8 mouse cellular contexts compared by ENCODE assay signal in the genomic region with DNA sequence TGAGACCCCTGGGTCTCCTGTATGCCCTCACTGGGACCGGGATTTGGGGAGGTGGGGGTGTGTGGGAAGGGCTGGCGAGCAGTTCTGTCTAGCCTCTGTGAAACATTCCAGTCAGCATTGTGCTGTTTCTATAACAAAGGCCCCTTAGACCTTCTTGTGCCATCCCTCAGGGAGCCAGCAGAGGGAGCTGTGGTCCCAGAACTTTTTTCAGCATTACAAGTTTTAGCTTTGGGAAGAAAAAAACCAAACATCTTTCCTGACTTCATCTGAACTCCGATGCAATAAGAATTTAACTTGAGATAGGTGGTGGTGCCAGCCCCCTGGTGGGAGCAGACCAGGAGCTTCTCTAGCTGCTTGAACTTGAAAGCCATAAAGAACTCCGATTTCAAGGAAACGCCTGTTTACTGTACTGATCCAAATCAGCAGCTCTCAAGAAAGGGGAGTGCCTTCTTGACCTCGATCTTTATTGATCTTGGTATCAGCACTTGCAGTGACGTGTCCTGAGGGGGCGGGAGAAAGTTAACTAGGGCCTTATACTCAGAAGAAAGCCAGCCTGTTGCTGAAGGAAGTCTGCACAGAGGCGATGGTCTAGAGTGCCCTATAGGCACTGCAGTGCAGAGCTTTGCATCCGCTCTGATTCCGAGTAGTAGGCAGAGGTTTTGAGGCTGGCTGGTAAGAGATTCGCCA.
DNase-seq lines count a peak whose midpoint lies in the region; ATAC-seq and TF ChIP-seq lines count a peak whose summit lies in the region.

No protein-coding gene starts in this region.

- H3K27ac ChIP-seq in heart, embryonic 13.5 days (replicated peaks), result 0 out of 2 replicates have a peak overlapping the region, but pooled peaks have one; percentile 36
- H3K27ac ChIP-seq in kidney, postnatal 0 days, result no peak overlapping the region
- H3K27ac ChIP-seq in liver, adult 2 months (replicated peaks; ENCODE audit: insufficient read depth, low read depth, low read length), result no peak overlapping the region
- peak overlapping the region; percentile 83 for H3K27ac ChIP-seq in stomach, postnatal 0 days (replicated peaks)

- no peaks in the 10 kb centered on the region for H3K27me3 ChIP-seq in heart, embryonic 13.5 days (replicated peaks)
- no peaks in the 10 kb centered on the region for H3K27me3 ChIP-seq in kidney, postnatal 0 days (ENCODE audit: insufficient read depth, low read length)
- H3K27me3 ChIP-seq in liver, adult 2 months (ENCODE audit: control insufficient read depth, insufficient read depth, low read length), result no peaks in the 10 kb centered on the region
- H3K27me3 ChIP-seq in stomach, postnatal 0 days (ENCODE audit: control insufficient read depth, insufficient read depth, low read length), result no peaks in the 10 kb centered on the region

- H3K4me3 ChIP-seq in heart, embryonic 13.5 days, result peak overlapping the region; percentile 34
- no peak overlapping the region for H3K4me3 ChIP-seq in kidney, postnatal 0 days (replicated peaks; ENCODE audit: low read depth, low read length)
- no peak overlapping the region for H3K4me3 ChIP-seq in liver, adult 2 months (ENCODE audit: insufficient read depth, low read depth, low read length)
- H3K4me3 ChIP-seq in stomach, postnatal 0 days (ENCODE audit: low read depth, low read length), result peak overlapping the region; percentile 29

- H3K36me3 ChIP-seq in heart, embryonic 13.5 days, result no peaks in the 10 kb centered on the region
- no peaks in the 10 kb centered on the region for H3K36me3 ChIP-seq in kidney, postnatal 0 days (ENCODE audit: insufficient read depth, low read length)
- H3K36me3 ChIP-seq in liver, adult 2 months (ENCODE audit: control insufficient read depth, insufficient read depth, low read length), result no peaks in the 10 kb centered on the region
- H3K36me3 ChIP-seq in stomach, postnatal 0 days (ENCODE audit: control insufficient read depth, insufficient read depth, low read length), result no peaks in the 10 kb centered on the region

- H3K79me2 ChIP-seq in liver, adult 2 months (ENCODE audit: control insufficient read depth, insufficient read depth, low read length), result peaks cover 14% of the 10 kb centered on the region; the same call in 1 of the 2 replicates

- peaks cover 35% of the 10 kb centered on the region for H3K4me1 ChIP-seq in heart, embryonic 13.5 days
- 0 out of 2 replicates have a peak, but pooled peaks cover 3% of the 10 kb centered on the region for H3K4me1 ChIP-seq in kidney, postnatal 0 days (replicated peaks; ENCODE audit: insufficient read depth, low read length)
- H3K4me1 ChIP-seq in liver, adult 2 months (ENCODE audit: control insufficient read depth, insufficient read depth, low read length), result peaks cover 17% of the 10 kb centered on the region
- no peaks in the 10 kb centered on the region for H3K4me1 ChIP-seq in stomach, postnatal 0 days (replicated peaks; ENCODE audit: control insufficient read depth, insufficient read depth)

- TF ChIP-seq EP300 in stomach, postnatal 0 days (optimal IDR thresholded peaks at IDR 0.05), result no peak

- WGBS in heart, embryonic 13.5 days, result 19% methylated on average over 12 of the region's 12 CpGs
- 31% methylated on average over 12 of the region's 12 CpGs for WGBS in kidney, postnatal 0 days
- WGBS in liver, adult 2 months, result 41% methylated on average over 12 of the region's 12 CpGs
- 19% methylated on average over 12 of the region's 12 CpGs for WGBS in stomach, postnatal 0 days

- no peak for TF ChIP-seq POLR2A in liver, adult 2 months (IDR thresholded peaks at IDR 0.05; ENCODE audit: extremely low read depth, insufficient read depth, low read length)

- peak overlapping the region; percentile 67 for H3K4me2 ChIP-seq in heart, embryonic 13.5 days
- H3K4me2 ChIP-seq in kidney, postnatal 0 days (ENCODE audit: low read length), result peak overlapping the region; percentile 37
- H3K4me2 ChIP-seq in stomach, postnatal 0 days (replicated peaks; ENCODE audit: low read depth), result peak overlapping the region; percentile 44

- TF ChIP-seq CTCF in kidney, postnatal 0 days (IDR thresholded peaks at IDR 0.05; ENCODE audit: low read depth), result peak; percentile 92
- peak; percentile 70; the same call in 1 of the 2 replicates for TF ChIP-seq CTCF in liver, adult 2 months (IDR thresholded peaks at IDR 0.05; ENCODE audit: low read depth, low read length)
- peak; percentile 96 for TF ChIP-seq CTCF in stomach, postnatal 0 days (IDR thresholded peaks at IDR 0.05; ENCODE audit: low read depth)

- H3K9ac ChIP-seq in heart, embryonic 13.5 days, result peak overlapping the region; percentile 67
- H3K9ac ChIP-seq in kidney, postnatal 0 days (ENCODE audit: low read depth, low read length), result no peak overlapping the region
- H3K9ac ChIP-seq in liver, adult 2 months (ENCODE audit: low read depth, low read length), result no peak overlapping the region
- H3K9ac ChIP-seq in stomach, postnatal 0 days (ENCODE audit: low read length), result peak overlapping the region; percentile 50; the same call in 1 of the 2 replicates

- peak; percentile 92 for DNase-seq in CD4-positive, CD25-positive, alpha-beta regulatory T cell, adult 2 months (ENCODE audit: low read depth, low spot score)
- peak; percentile 49 for DNase-seq in brain, embryonic 18.5 days (ENCODE audit: low read depth, low spot score)
- DNase-seq in kidney, postnatal 0 days (ENCODE audit: low spot score), result peak; percentile 84
- DNase-seq in liver, adult 2 months (ENCODE audit: extremely low read depth, low read depth, low spot score), result peak; percentile 30
- peak; percentile 88 for DNase-seq in neural tube, embryonic 10.5 days (ENCODE audit: extremely low spot score, low spot score)
- peak; percentile 88 for DNase-seq in stomach, postnatal 0 days (ENCODE audit: low spot score)

- no peaks in the 10 kb centered on the region for H3K9me3 ChIP-seq in heart, embryonic 13.5 days
- H3K9me3 ChIP-seq in kidney, postnatal 0 days (replicated peaks; ENCODE audit: low read length), result no peaks in the 10 kb centered on the region
- H3K9me3 ChIP-seq in stomach, postnatal 0 days (ENCODE audit: control insufficient read depth, low read length), result no peaks in the 10 kb centered on the region

- 0 out of 2 replicates have a peak, but pooled peaks have one; percentile 44 for ATAC-seq in erythroid progenitor cell, adult 5-6 weeks (replicated peaks; ENCODE audit: low FRiP score, poor library complexity, severe bottlenecking)
- ATAC-seq in heart, embryonic 13.5 days (ENCODE audit: extremely low read depth, insufficient number of reproducible peaks, low FRiP score, low TSS enrichment), result no peak
- no peak for ATAC-seq in kidney, postnatal 0 days (replicated peaks; ENCODE audit: low FRiP score, low read depth)
- ATAC-seq in stomach, postnatal 0 days (ENCODE audit: low FRiP score, low TSS enrichment), result peak; percentile 91

Comparison
In these comparisons a context has a peak if more than half of its experiments do, and no peak if none do; other contexts are left out.
1. DNase-seq: peak in every context shown above with its lines; median percentile 92 in CD4-positive, CD25-positive, alpha-beta regulatory T cell, adult 2 months; 88 in neural tube, embryonic 10.5 days; 88 in stomach, postnatal 0 days; 84 in kidney, postnatal 0 days; 49 in brain, embryonic 18.5 days; 30 in liver, adult 2 months.
2. ATAC-seq: peak in erythroid progenitor cell, adult 5-6 weeks (single experiment) and stomach, postnatal 0 days (single experiment); none in heart, embryonic 13.5 days (single experiment) and kidney, postnatal 0 days (single experiment).
3. H3K27ac ChIP-seq: peak in heart, embryonic 13.5 days (single experiment) and stomach, postnatal 0 days (single experiment); none in kidney, postnatal 0 days (single experiment) and liver, adult 2 months (single experiment).
4. H3K4me3 ChIP-seq: peak in heart, embryonic 13.5 days (single experiment) and stomach, postnatal 0 days (single experiment); none in kidney, postnatal 0 days (single experiment) and liver, adult 2 months (single experiment).
5. H3K9ac ChIP-seq: peak in heart, embryonic 13.5 days (single experiment) and stomach, postnatal 0 days (single experiment); none in kidney, postnatal 0 days (single experiment) and liver, adult 2 months (single experiment).
6. Peak in every context shown above with its lines, with median percentiles within 50 percentile points of each other: H3K4me2 ChIP-seq and CTCF ChIP-seq.